Mouse (Mus musculus): ENCODE results near the gene Icmt.

The Icmt gene

GRCm38 (mm10) chr4:152339293-152339790, 42.3 kb downstream of the Icmt start:
- DNase-seq (ENCODE audit: low spot score) = no peak

- DNase-seq (ENCODE audit: low spot score) = peak; percentile 71
Measured at GRCm38 (mm10) chr4:152340584-152341284, 43.7 kb downstream of the Icmt start.

GRCm38 (mm10) chr4:152343296-152343695, 46.3 kb downstream of the Icmt start:
- DNase-seq (ENCODE audit: low spot score) = no peak

GRCm38 (mm10) chr4:152344651-152345050, 47.6 kb downstream of the Icmt start:
- no peak for DNase-seq (ENCODE audit: low spot score)

- DNase-seq (ENCODE audit: low spot score) = no peak
Measured at GRCm38 (mm10) chr4:152345120-152345889, 48.3 kb downstream of the Icmt start.

GRCm38 (mm10) chr4:152349837-152350381, 52.9 kb downstream of the Icmt start:
- DNase-seq (ENCODE audit: low spot score) = no peak

- DNase-seq (ENCODE audit: low spot score) = no peak
Measured at GRCm38 (mm10) chr4:152350722-152351421, 53.8 kb downstream of the Icmt start.

- DNase-seq (ENCODE audit: low spot score) = no peak
Measured at GRCm38 (mm10) chr4:152351422-152352305, 54.6 kb downstream of the Icmt start.

GRCm38 (mm10) chr4:152353886-152354637, 57.0 kb downstream of the Icmt start:
- DNase-seq (ENCODE audit: low spot score) = no peak

GRCm38 (mm10) chr4:152355672-152356071, 58.6 kb downstream of the Icmt start:
- no peak for DNase-seq (ENCODE audit: low spot score)

All from testis, postnatal 10 days (tissue).